ENCODE assay signal across 8 mouse cellular contexts in the genomic region with DNA sequence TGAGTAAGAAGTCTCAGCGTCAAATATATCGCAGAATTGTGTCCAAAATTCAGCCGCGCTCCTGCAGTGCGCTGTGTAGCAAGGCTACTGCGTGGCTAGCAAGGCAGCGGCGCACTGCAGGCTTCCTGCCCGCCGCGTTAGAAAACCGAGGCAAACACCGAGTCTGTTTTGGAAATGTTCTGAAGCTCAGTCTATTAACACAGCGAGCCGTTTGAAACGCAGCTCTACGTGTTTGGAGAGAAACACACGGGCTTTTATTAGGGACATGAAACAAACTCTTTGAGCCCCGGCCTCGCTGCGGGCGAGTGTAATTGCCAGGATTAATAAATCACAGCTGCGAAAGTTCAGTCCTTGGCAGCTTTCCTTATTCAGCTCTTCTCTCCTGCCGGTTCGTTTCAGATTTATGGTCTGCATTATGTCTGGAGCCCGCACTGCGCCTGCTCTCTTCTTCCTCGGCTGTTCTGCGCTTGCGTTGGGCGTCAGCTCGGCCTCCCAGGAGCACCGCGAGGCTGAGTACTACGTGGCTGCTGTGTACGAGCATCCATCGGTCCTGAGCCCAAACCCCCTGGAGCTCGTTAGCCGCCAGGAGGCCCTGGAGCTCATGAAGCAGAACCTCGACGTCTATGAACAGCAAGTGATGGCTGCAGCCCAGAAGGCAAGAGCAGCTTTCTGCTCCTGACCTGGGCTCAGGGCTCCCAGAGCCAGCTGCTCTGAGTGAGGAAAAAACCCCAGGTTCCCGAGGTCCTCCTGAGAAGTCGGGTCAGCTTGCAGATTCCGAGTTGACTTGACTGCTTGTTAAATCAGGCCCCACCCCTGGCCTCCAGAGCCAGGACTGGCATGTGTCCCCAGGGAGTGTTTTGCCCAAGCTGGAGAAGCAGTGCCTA. TPM values are rescaled to one million over a fixed set of nuclear protein-coding genes. Genes with fewer than 3 reads are reported as not detected.
DNase-seq lines count a peak whose midpoint lies in the region; ATAC-seq and TF ChIP-seq lines count a peak whose summit lies in the region.

No protein-coding gene starts in this region.

- H3K4me1 ChIP-seq in embryonic facial prominence, embryonic 11.5 days (ENCODE audit: control insufficient read depth, insufficient read depth, low read length): peaks cover 14% of the 10 kb centered on the region; the same call in 1 of the 2 replicates
- peaks cover 10% of the 10 kb centered on the region for H3K4me1 ChIP-seq in intestine, postnatal 0 days (replicated peaks; ENCODE audit: control insufficient read depth, insufficient read depth, low read length)

- WGBS in embryonic facial prominence, embryonic 11.5 days: 5% methylated on average over 44 of the region's 44 CpGs
- 4% methylated on average over 44 of the region's 44 CpGs for WGBS in intestine, postnatal 0 days

- H3K36me3 ChIP-seq in embryonic facial prominence, embryonic 11.5 days (replicated peaks; ENCODE audit: control insufficient read depth, insufficient read depth, low read depth, low read length): no peaks in the 10 kb centered on the region
- H3K36me3 ChIP-seq in intestine, postnatal 0 days (ENCODE audit: control insufficient read depth, insufficient read depth): peaks cover 11% of the 10 kb centered on the region; the same call in 1 of the 2 replicates

- peak overlapping the region; percentile 64 for H3K4me2 ChIP-seq in embryonic facial prominence, embryonic 11.5 days (ENCODE audit: low read depth, low read length)
- peak overlapping the region; percentile 73 for H3K4me2 ChIP-seq in intestine, postnatal 0 days (replicated peaks; ENCODE audit: low read depth)

- H3K27ac ChIP-seq in embryonic facial prominence, embryonic 11.5 days (replicated peaks; ENCODE audit: low read depth, low read length): peak overlapping the region; percentile 95
- peak overlapping the region; percentile 92 for H3K27ac ChIP-seq in intestine, postnatal 0 days (ENCODE audit: low read depth, low read length)

- peak overlapping the region; percentile 74 for H3K9ac ChIP-seq in embryonic facial prominence, embryonic 11.5 days (replicated peaks; ENCODE audit: low read length)
- peak overlapping the region; percentile 60 for H3K9ac ChIP-seq in intestine, postnatal 0 days (ENCODE audit: low read depth, low read length)

- TF ChIP-seq CTCF in intestine, postnatal 0 days (IDR thresholded peaks at IDR 0.05; ENCODE audit: low read depth): peak; percentile 57

- DNase-seq in adrenal gland, postnatal 10 days: peak; percentile 89
- DNase-seq in embryonic facial prominence, embryonic 11.5 days (ENCODE audit: low spot score): peak; percentile 88
- DNase-seq in heart, adult 11 months: peak; percentile 99
- peak; percentile 89 to 95 for DNase-seq in left cerebral cortex, postnatal 25 days (ENCODE audit: low spot score in 2 of 2)
- peak; percentile 89 for DNase-seq in right cerebral cortex, postnatal 25 days
- peak; percentile 83 to 87 for DNase-seq in urinary bladder, postnatal 4 days (ENCODE audit: low spot score in 2 of 2)

- peak; percentile 92 for ATAC-seq in embryonic facial prominence, embryonic 11.5 days (replicated peaks; ENCODE audit: insufficient number of reproducible peaks, low FRiP score, low TSS enrichment, low read depth)
- ATAC-seq in intestine, postnatal 0 days: peak; percentile 81
- peak; percentile 39 for ATAC-seq in megakaryocyte-erythroid progenitor cell, adult 5-6 weeks (replicated peaks; ENCODE audit: low FRiP score, low TSS enrichment, poor library complexity, severe bottlenecking)

- H3K27me3 ChIP-seq in embryonic facial prominence, embryonic 11.5 days (ENCODE audit: control insufficient read depth, insufficient read depth, low read length): no peaks in the 10 kb centered on the region
- no peaks in the 10 kb centered on the region for H3K27me3 ChIP-seq in intestine, postnatal 0 days (replicated peaks; ENCODE audit: control insufficient read depth, insufficient read depth, low read length)

- intact Hi-C loops in left cerebral cortex, postnatal 25 days (cut with DNase I): loop anchor here (1.0 to 5.0 kb wide), 2 partner anchors 119 to 270 kb away; no protein-coding TSS in a partner anchor

- no peaks in the 10 kb centered on the region for H3K9me3 ChIP-seq in embryonic facial prominence, embryonic 11.5 days (replicated peaks; ENCODE audit: control insufficient read depth, low read length)
- H3K9me3 ChIP-seq in intestine, postnatal 0 days (ENCODE audit: control insufficient read depth): no peaks in the 10 kb centered on the region

- peak overlapping the region; percentile 30 for H3K4me3 ChIP-seq in embryonic facial prominence, embryonic 11.5 days (ENCODE audit: low read depth, low read length)
- H3K4me3 ChIP-seq in intestine, postnatal 0 days (ENCODE audit: low read depth, low read length): peak overlapping the region; percentile 44

RNA-seq across cellular contexts. Expression of a gene that starts 20.8 kb away (rescaled TPM):
- 100 to 1,000 TPM in 1 of 2 experiments, 10 to 100 TPM in 1; 86.3 to 159 TPM for total RNA-seq in adrenal gland, postnatal 10 days (2021)
- polyA plus RNA-seq in embryonic facial prominence, embryonic 11.5 days (2014; fragmentation: Nextera tagmentation; extraction: Ambion mirVana): 10.7 and 12.3 TPM in 2 replicates
- polyA plus RNA-seq in intestine, postnatal 0 days (2015; fragmentation: Nextera tagmentation; extraction: Ambion mirVana): 35.5 and 41.3 TPM in 2 replicates
- total RNA-seq in left cerebral cortex, postnatal 25 days (2021): 1 to 10 TPM; 7.8 TPM
- total RNA-seq in megakaryocyte-erythroid progenitor cell, adult 5-6 weeks (2014; fragmentation: Nextera tagmentation): 5.2 and 13.0 TPM in 2 replicates
- total RNA-seq in megakaryocyte-erythroid progenitor cell, adult 5-6 weeks (2017): 15.4 and 29.6 TPM in 2 replicates

RNA-seq across cellular contexts. Expression of a gene that starts 21.1 kb away (rescaled TPM):
- total RNA-seq in adrenal gland, postnatal 10 days (2021): 10 to 100 TPM; 43.9 to 48.6 TPM
- 18.2 and 21.8 TPM in 2 replicates for polyA plus RNA-seq in embryonic facial prominence, embryonic 11.5 days (2014; fragmentation: Nextera tagmentation; extraction: Ambion mirVana)
- polyA plus RNA-seq in intestine, postnatal 0 days (2015; fragmentation: Nextera tagmentation; extraction: Ambion mirVana): 45.5 and 48.5 TPM in 2 replicates
- total RNA-seq in left cerebral cortex, postnatal 25 days (2021): 1 to 10 TPM; 7.7 to 8.8 TPM
- 5.4 and 10.4 TPM in 2 replicates for total RNA-seq in megakaryocyte-erythroid progenitor cell, adult 5-6 weeks (2014; fragmentation: Nextera tagmentation)
- 5.6 and 7.4 TPM in 2 replicates for total RNA-seq in megakaryocyte-erythroid progenitor cell, adult 5-6 weeks (2017)

RNA-seq across cellular contexts. Expression of a gene that starts 21.2 kb away (rescaled TPM):
- total RNA-seq in adrenal gland, postnatal 10 days (2021): 1 to 10 TPM; 4.6 to 7.4 TPM
- 1.6 and 2.0 TPM in 2 replicates for polyA plus RNA-seq in embryonic facial prominence, embryonic 11.5 days (2014; fragmentation: Nextera tagmentation; extraction: Ambion mirVana)
- polyA plus RNA-seq in intestine, postnatal 0 days (2015; fragmentation: Nextera tagmentation; extraction: Ambion mirVana): 0.94 TPM in 1 of 2 replicates, not detected in the other
- total RNA-seq in left cerebral cortex, postnatal 25 days (2021): under 1 TPM in 1 of 2 experiments, not detected in 1; 0.98 TPM
- not detected in 2 replicates for total RNA-seq in megakaryocyte-erythroid progenitor cell, adult 5-6 weeks (2014; fragmentation: Nextera tagmentation)
- not detected in 2 replicates for total RNA-seq in megakaryocyte-erythroid progenitor cell, adult 5-6 weeks (2017)

Comparison
In these comparisons a context has a peak if more than half of its experiments do, and no peak if none do; other contexts are left out.
1. Peak in every context shown above with its lines: DNase-seq, ATAC-seq, H3K4me3 ChIP-seq and H3K27ac ChIP-seq.
2. ATAC-seq: peak in every context shown above with its lines; median percentile 92 in embryonic facial prominence, embryonic 11.5 days; 81 in intestine, postnatal 0 days; 39 in megakaryocyte-erythroid progenitor cell, adult 5-6 weeks.